Comparison of ENCODE assay signal across 9 mouse cellular contexts in genomic region chr3:144107664-144108063, GRCm38 (mm10).
DNase-seq lines count a peak whose midpoint lies in the region; ATAC-seq lines count a peak whose summit lies in the region.
"Had no signal": no experiment of that assay in that cellular context is flagged by ENCODE, and none has a peak within 500 bp of the region (broad histone marks: within the 10 kb centered on the region; RNA-seq: fewer than 3 reads in every experiment).

No protein-coding gene starts in this region.

- intact Hi-C loops in heart, postnatal 25 days (cut with DNase I) = no loop called here

- no peak overlapping the region for H3K4me3 ChIP-seq in forebrain, embryonic 16.5 days (replicated peaks; ENCODE audit: low read length)
- H3K4me3 ChIP-seq: limb, embryonic 15.5 days had no signal

- H3K27me3 ChIP-seq in forebrain, embryonic 16.5 days (replicated peaks; ENCODE audit: control insufficient read depth, insufficient read depth, low read length) = no peaks in the 10 kb centered on the region
- H3K27me3 ChIP-seq: limb, embryonic 15.5 days had no signal

- DNase-seq in heart, adult 8-10 months (ENCODE audit: low spot score) = peak; percentile 8
- DNase-seq in heart, postnatal 25 days (ENCODE audit: low spot score) = no peak
- peak; percentile 45 to 56 for DNase-seq in layer of hippocampus, postnatal 25 days (ENCODE audit: extremely low spot score in 1 of 2, low spot score in 1 of 2)
- peak; percentile 12 for DNase-seq in right cerebral cortex, postnatal 14 days
- DNase-seq in spleen, adult 12 weeks (ENCODE audit: low spot score) = no peak
- DNase-seq in urinary bladder, adult 2 months (ENCODE audit: low spot score) = no peak
- no peak for DNase-seq in urinary bladder, postnatal 10 days (ENCODE audit: low spot score)

- H3K36me3 ChIP-seq in forebrain, embryonic 16.5 days (ENCODE audit: control insufficient read depth, insufficient read depth) = no peaks in the 10 kb centered on the region
- H3K36me3 ChIP-seq: limb, embryonic 15.5 days had no signal

- peak overlapping the region; percentile 73 for H3K27ac ChIP-seq in forebrain, embryonic 16.5 days (ENCODE audit: low read length)

- H3K4me1 ChIP-seq in forebrain, embryonic 16.5 days (replicated peaks; ENCODE audit: control insufficient read depth, insufficient read depth, low read length) = peaks cover 15% of the 10 kb centered on the region

- H3K4me2 ChIP-seq in forebrain, embryonic 16.5 days (ENCODE audit: low read length) = no peak overlapping the region
- H3K4me2 ChIP-seq: limb, embryonic 15.5 days had no signal

- ATAC-seq in forebrain, embryonic 16.5 days = peak; percentile 96

- WGBS in forebrain, embryonic 16.5 days = 13% methylated on average over 7 of the region's 7 CpGs

- H3K9ac ChIP-seq in forebrain, embryonic 16.5 days (replicated peaks; ENCODE audit: low read depth, low read length) = no peak overlapping the region
- H3K9ac ChIP-seq: limb, embryonic 15.5 days had no signal

- H3K9me3 ChIP-seq in forebrain, embryonic 16.5 days (ENCODE audit: control insufficient read depth, low read length) = no peaks in the 10 kb centered on the region
- H3K9me3 ChIP-seq: limb, embryonic 15.5 days had no signal

Comparison
In these comparisons a context has a peak if more than half of its experiments do, and no peak if none do; other contexts are left out.
1. DNase-seq: peak in heart, adult 8-10 months (single experiment), layer of hippocampus, postnatal 25 days (2 of 2) and right cerebral cortex, postnatal 14 days (single experiment); none in heart, postnatal 25 days (single experiment), spleen, adult 12 weeks (single experiment), urinary bladder, adult 2 months (single experiment) and urinary bladder, postnatal 10 days (single experiment).